Mouse (Mus musculus): ENCODE data around the gene Samhd1. TPM values are rescaled to one million over a fixed set of nuclear protein-coding genes. Genes with fewer than 3 reads are reported as not detected.

Samhd1 gene
- polyA plus RNA-seq, 1 experiment from 2014 or later = 20.6 TPM

GRCm38 (mm10) chr2:157119075-157119474 lies 16.0 kb downstream of the Samhd1 start:
- no peaks in the 10 kb centered on the region for H3K4me1 ChIP-seq
- no peaks in the 10 kb centered on the region for H3K9me3 ChIP-seq
- 83% methylated on average over 3 of the region's 3 CpGs for WGBS
- H3K27me3 ChIP-seq = no peaks in the 10 kb centered on the region
- no peak overlapping the region for H3K4me2 ChIP-seq (replicated peaks)
- peaks cover 12% of the 10 kb centered on the region for H3K36me3 ChIP-seq
- no peak overlapping the region for H3K4me3 ChIP-seq
- no peak overlapping the region for H3K9ac ChIP-seq (replicated peaks)
- no peak overlapping the region for H3K27ac ChIP-seq (replicated peaks)
- ATAC-seq (ENCODE audit: low FRiP score, low read depth) = no peak

- no peak overlapping the region for H3K4me2 ChIP-seq (replicated peaks)
- no peak overlapping the region for H3K9ac ChIP-seq (replicated peaks)
- peaks cover 15% of the 10 kb centered on the region for H3K36me3 ChIP-seq
- H3K27me3 ChIP-seq = no peaks in the 10 kb centered on the region
- no peaks in the 10 kb centered on the region for H3K4me1 ChIP-seq
- 91% methylated on average over 4 of the region's 4 CpGs for WGBS
- no peaks in the 10 kb centered on the region for H3K9me3 ChIP-seq
- no peak for ATAC-seq (ENCODE audit: low FRiP score, low read depth)
- no peak overlapping the region for H3K4me3 ChIP-seq
- H3K27ac ChIP-seq (replicated peaks) = no peak overlapping the region
These were observed 16.5 kb downstream of the Samhd1 start for GRCm38 (mm10) chr2:157118556-157118955.

GRCm38 (mm10) chr2:157116964-157117363 lies 18.1 kb downstream of the Samhd1 start:
- H3K4me1 ChIP-seq = no peaks in the 10 kb centered on the region
- no peaks in the 10 kb centered on the region for H3K27me3 ChIP-seq
- H3K4me3 ChIP-seq = no peak overlapping the region
- no peaks in the 10 kb centered on the region for H3K9me3 ChIP-seq
- 17% methylated on average over 3 of the region's 3 CpGs for WGBS
- ATAC-seq (ENCODE audit: low FRiP score, low read depth) = no peak
- H3K4me2 ChIP-seq (replicated peaks) = no peak overlapping the region
- H3K36me3 ChIP-seq = peaks cover 15% of the 10 kb centered on the region
- no peak overlapping the region for H3K9ac ChIP-seq (replicated peaks)
- no peak overlapping the region for H3K27ac ChIP-seq (replicated peaks)

- Histone ChIP-seq H3K9ac (replicated peaks) (no peak overlapping the region), H3K36me3 (peaks cover 42% of the 10 kb centered on the region), H3K27me3 (no peaks in the 10 kb centered on the region), H3K4me2 (replicated peaks) (no peak overlapping the region), H3K4me1 (no peaks in the 10 kb centered on the region), H3K9me3 (no peaks in the 10 kb centered on the region), H3K4me3 (no peak overlapping the region), H3K27ac (replicated peaks) (no peak overlapping the region)
- 89% methylated on average over 4 of the region's 4 CpGs for WGBS
- no peak for ATAC-seq (ENCODE audit: low FRiP score, low read depth)
These were observed 26.8 kb downstream of the Samhd1 start for GRCm38 (mm10) chr2:157108236-157108635.

GRCm38 (mm10) chr2:157104454-157104853 lies 30.6 kb downstream of the Samhd1 start:
- H3K27ac ChIP-seq (replicated peaks) = no peak overlapping the region
- H3K4me2 ChIP-seq (replicated peaks) = no peak overlapping the region
- no peak overlapping the region for H3K4me3 ChIP-seq
- no peak for ATAC-seq (ENCODE audit: low FRiP score, low read depth)
- H3K36me3 ChIP-seq = peaks cover 48% of the 10 kb centered on the region
- 90% methylated on average over 8 of the region's 8 CpGs for WGBS
- no peaks in the 10 kb centered on the region for H3K9me3 ChIP-seq
- H3K27me3 ChIP-seq = no peaks in the 10 kb centered on the region
- H3K4me1 ChIP-seq = no peaks in the 10 kb centered on the region
- H3K9ac ChIP-seq (replicated peaks) = no peak overlapping the region

GRCm38 (mm10) chr2:157102256-157102655 lies 32.8 kb downstream of the Samhd1 start:
- Histone ChIP-seq H3K27ac (replicated peaks) (no peak overlapping the region), H3K4me3 (no peak overlapping the region), H3K9me3 (no peaks in the 10 kb centered on the region), H3K27me3 (no peaks in the 10 kb centered on the region), H3K4me2 (replicated peaks) (no peak overlapping the region), H3K36me3 (peaks cover 43% of the 10 kb centered on the region), H3K9ac (replicated peaks) (no peak overlapping the region), H3K4me1 (no peaks in the 10 kb centered on the region)
- 35% methylated on average over 2 of the region's 2 CpGs for WGBS
- no peak for ATAC-seq (ENCODE audit: low FRiP score, low read depth)

- Histone ChIP-seq H3K9me3 (no peaks in the 10 kb centered on the region), H3K4me3 (no peak overlapping the region), H3K27me3 (no peaks in the 10 kb centered on the region), H3K27ac (replicated peaks) (no peak overlapping the region), H3K9ac (replicated peaks) (no peak overlapping the region), H3K4me1 (no peaks in the 10 kb centered on the region), H3K36me3 (peaks cover 40% of the 10 kb centered on the region), H3K4me2 (replicated peaks) (no peak overlapping the region)
- ATAC-seq (ENCODE audit: low FRiP score, low read depth) = no peak
- 96% methylated on average over 9 of the region's 9 CpGs for WGBS
These were observed 33.4 kb downstream of the Samhd1 start for GRCm38 (mm10) chr2:157101650-157102049.

- WGBS = 93% methylated on average over 12 of the region's 12 CpGs
- H3K27me3 ChIP-seq = no peaks in the 10 kb centered on the region
- peaks cover 39% of the 10 kb centered on the region for H3K36me3 ChIP-seq
- no peak for ATAC-seq (ENCODE audit: low FRiP score, low read depth)
- H3K4me1 ChIP-seq = no peaks in the 10 kb centered on the region
- no peak overlapping the region for H3K9ac ChIP-seq (replicated peaks)
- no peak overlapping the region for H3K4me3 ChIP-seq
- no peak overlapping the region for H3K4me2 ChIP-seq (replicated peaks)
- no peaks in the 10 kb centered on the region for H3K9me3 ChIP-seq
- H3K27ac ChIP-seq (replicated peaks) = no peak overlapping the region
These were observed 34.8 kb downstream of the Samhd1 start for GRCm38 (mm10) chr2:157100319-157100605.

- 90% methylated on average over 10 of the region's 12 CpGs for WGBS
- ATAC-seq (ENCODE audit: low FRiP score, low read depth) = no peak
- H3K4me1 ChIP-seq = no peaks in the 10 kb centered on the region
- H3K4me3 ChIP-seq = no peak overlapping the region
- H3K4me2 ChIP-seq (replicated peaks) = no peak overlapping the region
- no peak overlapping the region for H3K9ac ChIP-seq (replicated peaks)
- H3K36me3 ChIP-seq = peaks cover 35% of the 10 kb centered on the region
- H3K27ac ChIP-seq (replicated peaks) = no peak overlapping the region
- no peaks in the 10 kb centered on the region for H3K27me3 ChIP-seq
- no peaks in the 10 kb centered on the region for H3K9me3 ChIP-seq
These were observed 35.3 kb downstream of the Samhd1 start for GRCm38 (mm10) chr2:157099532-157100318.

GRCm38 (mm10) chr2:157095005-157095755 lies 39.9 kb downstream of the Samhd1 start:
- no peak overlapping the region for H3K9ac ChIP-seq (replicated peaks)
- no peak for ATAC-seq (ENCODE audit: low FRiP score, low read depth)
- no peak overlapping the region for H3K27ac ChIP-seq (replicated peaks)
- H3K9me3 ChIP-seq = no peaks in the 10 kb centered on the region
- peaks cover 10% of the 10 kb centered on the region for H3K36me3 ChIP-seq
- H3K4me1 ChIP-seq = peaks cover 5% of the 10 kb centered on the region; the same call in 1 of the 2 replicates
- no peak overlapping the region for H3K4me2 ChIP-seq (replicated peaks)
- H3K4me3 ChIP-seq = no peak overlapping the region
- no peaks in the 10 kb centered on the region for H3K27me3 ChIP-seq
- 66% methylated on average over 9 of the region's 9 CpGs for WGBS

GRCm38 (mm10) chr2:157092024-157092423 lies 43.0 kb downstream of the Samhd1 start:
- no peaks in the 10 kb centered on the region for H3K27me3 ChIP-seq
- H3K4me1 ChIP-seq = peaks cover 5% of the 10 kb centered on the region; the same call in 1 of the 2 replicates
- H3K9ac ChIP-seq (replicated peaks) = no peak overlapping the region
- H3K4me3 ChIP-seq = no peak overlapping the region
- ATAC-seq (ENCODE audit: low FRiP score, low read depth) = no peak
- H3K4me2 ChIP-seq (replicated peaks) = no peak overlapping the region
- WGBS = 58% methylated on average over 8 of the region's 8 CpGs
- H3K9me3 ChIP-seq = no peaks in the 10 kb centered on the region
- no peak overlapping the region for H3K27ac ChIP-seq (replicated peaks)
- H3K36me3 ChIP-seq = no peaks in the 10 kb centered on the region

GRCm38 (mm10) chr2:157087536-157088317 lies 47.3 kb downstream of the Samhd1 start:
- Histone ChIP-seq H3K4me2 (replicated peaks) (no peak overlapping the region), H3K27ac (replicated peaks) (no peak overlapping the region), H3K4me1 (peaks cover 8% of the 10 kb centered on the region; the same call in 1 of the 2 replicates), H3K36me3 (no peaks in the 10 kb centered on the region), H3K9me3 (no peaks in the 10 kb centered on the region), H3K9ac (replicated peaks) (no peak overlapping the region), H3K4me3 (no peak overlapping the region), H3K27me3 (no peaks in the 10 kb centered on the region)
- ATAC-seq (ENCODE audit: low FRiP score, low read depth) = no peak
- whole genome bisulfite sequencing = 83% methylated on average over 14 of the region's 14 CpGs
